Mouse (Mus musculus) WW6 (cell line): Measurements from ENCODE around the gene Ndufaf3.
A peak's percentile ranks its signal among the peaks of the same experiment; 100 is the strongest.

ENCODE experiments used
- DNase-seq: peaks from one replicate; pipeline ENCODE4 v3.0.0-alpha.2; 2013; ENCODE audit warnings: low read depth, low spot score

Ndufaf3 gene

GRCm38 (mm10) chr9:108517931-108518332 is 49.3 kb downstream of the Ndufaf3 start:
- peak; percentile 34 for DNase-seq

- DNase-seq = peak; percentile 64
Measured at GRCm38 (mm10) chr9:108517253-108517930, 49.8 kb downstream of the Ndufaf3 start.

- peak; percentile 92 for DNase-seq
Measured at GRCm38 (mm10) chr9:108516380-108517251, 50.6 kb downstream of the Ndufaf3 start, which contains the start of gene Qrich1. TSS of gene Qrich1 (plus strand) at chr9:108516806.
